Mouse (Mus musculus) liver, embryonic 14.5 days (tissue): Measurements from ENCODE around the gene Cpsf4.

Experiments
- CTCF ChIP-seq: IDR thresholded peaks from 2 replicates; pipeline ENCODE4 v1.5.1; 2016; ENCODE audit warnings: antibody characterized with exemption, low read depth, control low read depth
- EP300 ChIP-seq: IDR thresholded peaks from 2 replicates; pipeline ENCODE4 v1.6.1; 2016; ENCODE audit warnings: antibody characterized with exemption, low read depth

GRCm38 (mm10) chr5:145118461-145118860 lies 48.6 kb upstream of the Cpsf4 start:
- TF ChIP-seq CTCF, result no peak
- no peak for TF ChIP-seq EP300
